Mouse (Mus musculus) embryonic stem cell, embryonic (primary cell): ENCODE measurements around the gene Olfr1432.
"Not testable (repeated sequence)": the region's sequence is repeated elsewhere in the genome, so short reads cannot be mapped to it uniquely, and the experiment has no call there.

ENCODE experiments used
- CTCF ChIA-PET, 4 experiments: fragments of 300-600 bp in 2 of 4; fragments of 350-600 bp in 2 of 4; sonication (Branson Sonifier 250); formaldehyde crosslinking; loops; one replicate each; lab custom pipeline; 2022; ENCODE audit warnings: inconsistent platforms in 2 of 4; lab: Charles Lee
- POLR2A ChIA-PET, 4 experiments: fragments of 300-600 bp in 2 of 4; fragments of 350-600 bp in 2 of 4; sonication (Branson Sonifier 250); formaldehyde crosslinking; loops; one replicate each; lab custom pipeline; 2022; ENCODE audit warnings: antibody characterized with exemption in 4 of 4, inconsistent platforms in 1 of 4; lab: Charles Lee

Gene Olfr1432

GRCm38 (mm10) chr19:12232496-12232895 is at the start of gene Olfr1432:
TSS of gene Olfr1432 (minus strand) at chr19:12232596.
- POLR2A ChIA-PET, CTCF ChIA-PET: not testable (repeated sequence)

GRCm38 (mm10) chr19:12279554-12279953 is 47.2 kb upstream of the Olfr1432 start, which contains the start of gene Olfr1434:
TSS of gene Olfr1434 (plus strand) at chr19:12279854.
- ChIA-PET POLR2A (no interaction called here), CTCF (no interaction called here)

- CTCF ChIA-PET: no interaction called here
- POLR2A ChIA-PET: no interaction called here
Measured at GRCm38 (mm10) chr19:12260732-12261131, 28.3 kb upstream of the Olfr1432 start, which contains the start of gene Olfr235. TSS of gene Olfr235 (plus strand) at chr19:12261032.

GRCm38 (mm10) chr19:12241559-12241958 is 9.2 kb upstream of the Olfr1432 start, which contains the start of gene Olfr262:
TSS of gene Olfr262 (minus strand) at chr19:12241659.
- CTCF ChIA-PET: interaction anchor here in 1 of 4 experiments (0.7 kb wide), 1 partner anchor 35 kb away, joined by 3 read pairs; no protein-coding TSS in a partner anchor
- POLR2A ChIA-PET: no interaction called here

GRCm38 (mm10) chr19:12200334-12200733 is 32.1 kb downstream of the Olfr1432 start, which contains the start of gene Olfr1431:
TSS of gene Olfr1431 (plus strand) at chr19:12200634.
- ChIA-PET CTCF (no interaction called here), POLR2A (no interaction called here)

- POLR2A ChIA-PET, CTCF ChIA-PET: not testable (repeated sequence)
Measured at GRCm38 (mm10) chr19:12199076-12199475, 33.3 kb downstream of the Olfr1432 start.
